Mouse (Mus musculus): ENCODE measurements at regions not wholly inside any gene's neighbourhood (a gene's known extent, or its start where the extent isn't known, plus 50 kb on each side); places are given as distances from the start of the nearest gene placed in this dataset.

DNA sequence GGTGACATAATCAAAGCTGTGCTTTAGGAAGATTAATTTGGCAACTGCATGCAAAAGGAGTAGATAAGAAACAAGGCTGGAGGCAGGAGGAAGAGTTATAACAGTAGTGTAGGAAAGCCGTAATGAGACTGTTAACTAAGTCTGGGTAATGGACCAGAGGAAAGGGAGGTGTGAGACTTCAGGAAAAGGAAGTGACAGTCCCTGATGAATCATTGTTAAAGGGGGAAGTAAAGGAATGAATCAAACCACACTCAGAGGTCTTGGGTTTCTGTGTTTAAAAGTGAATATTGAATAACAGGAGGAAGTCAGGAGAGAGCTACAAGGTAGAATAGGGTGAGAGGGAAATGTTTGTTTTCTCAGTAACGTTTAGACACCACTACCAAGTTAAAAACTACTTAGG is 1175.9 kb downstream of the Diaph3 start:
- Histone ChIP-seq H3K27ac (ENCODE audit: low read length) (no peak overlapping the region), H3K4me1 (ENCODE audit: control insufficient read depth, insufficient read depth, low read length) (no peaks in the 10 kb centered on the region), H3K36me3 (ENCODE audit: control insufficient read depth, insufficient read depth, low read length) (no peaks in the 10 kb centered on the region), H3K4me3 (ENCODE audit: low read depth, low read length) (no peak overlapping the region), H3K9ac (replicated peaks; ENCODE audit: low read depth, low read length) (no peak overlapping the region), H3K4me2 (replicated peaks; ENCODE audit: low read depth, low read length) (no peak overlapping the region), H3K9me3 (ENCODE audit: control insufficient read depth, low read depth, low read length) (no peaks in the 10 kb centered on the region), H3K27me3 (ENCODE audit: control insufficient read depth, insufficient read depth, low read length) (no peaks in the 10 kb centered on the region)
- 45% methylated on average over 2 of the region's 2 CpGs for WGBS
- no peak for ATAC-seq (ENCODE audit: insufficient number of reproducible peaks, insufficient read depth, low FRiP score, low read depth)

DNA sequence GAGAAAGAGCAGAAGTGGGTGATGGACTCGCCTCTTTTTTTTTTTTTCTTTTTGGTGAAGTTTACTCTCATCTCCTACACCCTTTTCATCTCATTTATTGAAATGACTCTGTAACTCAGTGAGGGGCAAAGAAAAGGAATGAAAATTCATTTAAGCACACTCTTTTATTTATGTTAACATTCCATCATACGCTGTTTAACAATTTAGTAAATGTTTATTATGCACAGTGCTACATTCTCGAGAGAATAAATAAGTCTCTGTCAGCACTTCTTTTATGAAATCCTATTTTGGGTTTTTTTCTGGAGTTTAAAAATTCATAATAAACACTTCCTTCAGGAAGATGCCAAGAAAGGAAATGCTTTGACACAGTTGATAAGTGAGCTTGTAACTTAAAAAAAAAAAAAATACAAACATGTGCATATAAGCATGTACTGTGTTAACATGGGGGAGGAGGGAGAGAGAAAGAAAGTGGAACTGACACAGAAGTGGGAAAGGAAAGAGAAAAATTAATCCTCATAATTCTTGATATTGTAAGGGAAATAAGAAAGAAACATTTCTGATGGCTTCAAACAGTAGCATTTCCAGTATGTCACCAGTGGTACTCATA is 1195.2 kb downstream of the Diaph3 start:
- Histone ChIP-seq H3K4me2 (replicated peaks; ENCODE audit: low read depth, low read length) (no peak overlapping the region), H3K27me3 (ENCODE audit: control insufficient read depth, insufficient read depth, low read length) (no peaks in the 10 kb centered on the region), H3K4me1 (ENCODE audit: control insufficient read depth, insufficient read depth, low read length) (no peaks in the 10 kb centered on the region), H3K4me3 (ENCODE audit: low read depth, low read length) (no peak overlapping the region), H3K36me3 (ENCODE audit: control insufficient read depth, insufficient read depth, low read length) (no peaks in the 10 kb centered on the region), H3K27ac (ENCODE audit: low read length) (no peak overlapping the region), H3K9me3 (ENCODE audit: control insufficient read depth, low read depth, low read length) (no peaks in the 10 kb centered on the region), H3K9ac (replicated peaks; ENCODE audit: low read depth, low read length) (no peak overlapping the region)
- ATAC-seq (ENCODE audit: insufficient number of reproducible peaks, insufficient read depth, low FRiP score, low read depth): no peak
- 36% methylated on average over 3 of the region's 3 CpGs for WGBS

DNA sequence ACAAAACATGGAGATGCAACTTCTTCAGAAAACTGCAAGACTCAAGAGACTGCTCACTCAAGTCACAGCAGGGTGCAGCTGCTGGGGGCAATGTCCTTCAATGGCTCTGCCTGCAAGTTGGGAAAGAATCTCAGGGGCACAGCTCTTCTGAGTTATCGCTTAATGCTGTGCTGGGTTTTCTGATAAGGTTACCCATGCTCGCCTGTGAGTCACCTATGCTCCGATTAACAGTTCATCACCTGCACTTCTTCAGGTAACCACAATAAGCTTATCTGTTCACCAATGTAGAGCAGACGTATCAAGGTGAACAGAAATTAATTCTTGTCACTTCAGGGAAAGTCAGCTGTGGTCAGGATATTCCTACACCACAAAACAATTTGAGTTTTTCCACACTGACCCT is 1198.2 kb downstream of the Diaph3 start:
- ATAC-seq (ENCODE audit: insufficient number of reproducible peaks, insufficient read depth, low FRiP score, low read depth): no peak
- H3K4me1 ChIP-seq (ENCODE audit: control insufficient read depth, insufficient read depth, low read length): no peaks in the 10 kb centered on the region
- no peak overlapping the region for H3K4me2 ChIP-seq (replicated peaks; ENCODE audit: low read depth, low read length)
- H3K27me3 ChIP-seq (ENCODE audit: control insufficient read depth, insufficient read depth, low read length): no peaks in the 10 kb centered on the region
- H3K9ac ChIP-seq (replicated peaks; ENCODE audit: low read depth, low read length): no peak overlapping the region
- H3K27ac ChIP-seq (ENCODE audit: low read length): no peak overlapping the region
- H3K9me3 ChIP-seq (ENCODE audit: control insufficient read depth, low read depth, low read length): no peaks in the 10 kb centered on the region
- WGBS: 67% methylated on average over 4 of the region's 4 CpGs
- no peak overlapping the region for H3K4me3 ChIP-seq (ENCODE audit: low read depth, low read length)
- H3K36me3 ChIP-seq (ENCODE audit: control insufficient read depth, insufficient read depth, low read length): no peaks in the 10 kb centered on the region

DNA sequence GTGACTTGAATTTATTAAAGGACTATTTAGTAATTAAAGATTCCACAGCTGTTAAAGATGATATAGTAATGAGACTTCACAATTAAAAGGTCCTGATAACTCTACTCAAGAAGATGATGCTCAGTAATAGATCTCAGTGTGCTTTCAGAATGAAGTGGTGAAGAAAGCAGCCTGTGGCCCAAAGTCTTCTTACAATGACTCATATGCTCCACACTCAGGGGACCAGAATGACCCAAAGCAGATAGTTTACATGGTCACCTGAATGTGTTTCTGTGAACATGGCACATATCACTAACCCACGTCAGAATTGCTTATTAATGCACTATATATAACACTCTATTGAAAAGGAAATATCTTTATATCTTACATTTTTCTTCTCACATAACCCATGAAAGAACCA is 1200.5 kb downstream of the Diaph3 start:
- WGBS: 73% methylated on average over 1 of the region's 1 CpGs
- H3K27me3 ChIP-seq (ENCODE audit: control insufficient read depth, insufficient read depth, low read length): no peaks in the 10 kb centered on the region
- no peak for ATAC-seq (ENCODE audit: insufficient number of reproducible peaks, insufficient read depth, low FRiP score, low read depth)
- no peaks in the 10 kb centered on the region for H3K4me1 ChIP-seq (ENCODE audit: control insufficient read depth, insufficient read depth, low read length)
- no peak overlapping the region for H3K27ac ChIP-seq (ENCODE audit: low read length)
- no peak overlapping the region for H3K4me2 ChIP-seq (replicated peaks; ENCODE audit: low read depth, low read length)
- no peaks in the 10 kb centered on the region for H3K9me3 ChIP-seq (ENCODE audit: control insufficient read depth, low read depth, low read length)
- H3K9ac ChIP-seq (replicated peaks; ENCODE audit: low read depth, low read length): no peak overlapping the region
- H3K36me3 ChIP-seq (ENCODE audit: control insufficient read depth, insufficient read depth, low read length): no peaks in the 10 kb centered on the region
- no peak overlapping the region for H3K4me3 ChIP-seq (ENCODE audit: low read depth, low read length)

DNA sequence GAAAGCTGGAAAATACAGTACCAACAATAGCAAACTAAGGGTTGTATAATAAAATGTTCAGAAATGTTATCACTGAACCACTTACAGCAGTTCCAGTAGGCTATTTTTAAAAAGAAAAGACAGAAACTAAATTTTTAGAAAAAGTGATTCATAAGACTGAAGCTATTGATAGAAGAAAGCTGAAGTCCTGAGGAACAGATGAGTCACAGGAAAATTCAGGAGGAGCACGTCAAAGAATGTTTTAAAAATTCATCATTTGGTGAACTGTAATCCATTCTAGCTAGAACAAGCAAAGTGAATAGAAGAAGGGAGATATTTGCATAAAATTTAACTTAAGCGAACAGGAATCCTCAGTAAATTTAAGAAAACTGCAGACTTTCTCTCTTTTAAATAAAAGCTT is 1205.9 kb downstream of the Diaph3 start:
- ATAC-seq (ENCODE audit: insufficient number of reproducible peaks, insufficient read depth, low FRiP score, low read depth): no peak
- no peak overlapping the region for H3K4me3 ChIP-seq (ENCODE audit: low read depth, low read length)
- no peaks in the 10 kb centered on the region for H3K36me3 ChIP-seq (ENCODE audit: control insufficient read depth, insufficient read depth, low read length)

DNA sequence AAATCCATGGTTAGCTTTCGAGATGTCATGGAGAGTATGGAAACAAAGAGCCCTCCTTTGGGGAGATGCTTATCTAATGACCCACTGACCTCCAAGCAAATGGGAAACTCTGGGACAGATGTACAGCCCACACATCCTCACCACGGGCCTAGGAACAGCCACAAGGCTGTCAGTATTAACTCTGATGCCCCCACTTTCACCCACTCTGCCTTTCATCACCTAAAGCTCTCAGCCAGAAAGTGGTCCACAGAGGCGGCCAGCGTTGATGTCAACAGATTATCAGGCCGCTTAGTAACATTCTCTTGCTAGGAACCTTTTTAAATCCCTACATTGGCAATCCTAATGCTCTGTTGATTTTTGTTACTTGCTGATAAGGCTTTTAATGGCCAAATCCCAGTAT is 1210.6 kb downstream of the Diaph3 start:
- 0 out of 2 replicates have a peak, but pooled peaks have one; percentile 33 for ATAC-seq (ENCODE audit: insufficient number of reproducible peaks, insufficient read depth, low FRiP score, low read depth)
- no peaks in the 10 kb centered on the region for H3K9me3 ChIP-seq (ENCODE audit: control insufficient read depth, low read depth, low read length)
- H3K4me3 ChIP-seq (ENCODE audit: low read depth, low read length): no peak overlapping the region
- H3K27ac ChIP-seq (ENCODE audit: low read length): no peak overlapping the region
- no peak overlapping the region for H3K9ac ChIP-seq (replicated peaks; ENCODE audit: low read depth, low read length)
- no peak overlapping the region for H3K4me2 ChIP-seq (replicated peaks; ENCODE audit: low read depth, low read length)
- H3K36me3 ChIP-seq (ENCODE audit: control insufficient read depth, insufficient read depth, low read length): no peaks in the 10 kb centered on the region
- no peaks in the 10 kb centered on the region for H3K4me1 ChIP-seq (ENCODE audit: control insufficient read depth, insufficient read depth, low read length)
- 36% methylated on average over 5 of the region's 5 CpGs for WGBS
- H3K27me3 ChIP-seq (ENCODE audit: control insufficient read depth, insufficient read depth, low read length): no peaks in the 10 kb centered on the region

More for the DNA sequence above, 1205.9 kb downstream of the Diaph3 start:
- WGBS: 76% methylated on average over 2 of the region's 2 CpGs
- no peak overlapping the region for H3K9ac ChIP-seq (replicated peaks; ENCODE audit: low read depth, low read length)
- no peak overlapping the region for H3K4me2 ChIP-seq (replicated peaks; ENCODE audit: low read depth, low read length)
- H3K4me1 ChIP-seq (ENCODE audit: control insufficient read depth, insufficient read depth, low read length): no peaks in the 10 kb centered on the region
- H3K9me3 ChIP-seq (ENCODE audit: control insufficient read depth, low read depth, low read length): no peaks in the 10 kb centered on the region
- H3K27me3 ChIP-seq (ENCODE audit: control insufficient read depth, insufficient read depth, low read length): no peaks in the 10 kb centered on the region
- no peak overlapping the region for H3K27ac ChIP-seq (ENCODE audit: low read length)

DNA sequence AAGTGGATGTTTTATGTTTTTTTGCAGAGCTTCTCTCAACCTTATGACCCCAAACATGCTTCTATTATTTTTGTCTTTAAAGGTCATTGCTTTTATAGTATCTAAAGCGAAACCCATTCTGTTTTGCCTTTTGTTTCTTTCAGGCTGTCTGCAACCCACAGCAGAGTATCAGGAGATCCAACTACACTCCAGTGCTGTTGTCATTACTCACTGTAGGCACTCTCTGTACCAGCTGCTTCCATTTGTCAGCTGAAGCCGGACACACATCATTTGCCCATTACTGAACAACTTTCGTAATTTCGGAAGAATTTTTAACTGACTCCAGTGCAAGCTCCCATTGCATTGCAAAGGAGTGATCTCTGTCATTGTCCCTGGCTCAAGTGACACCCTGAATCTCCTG is 1222.1 kb downstream of the Diaph3 start:
- Histone ChIP-seq H3K27ac (ENCODE audit: low read length) (no peak overlapping the region), H3K9ac (replicated peaks; ENCODE audit: low read depth, low read length) (no peak overlapping the region), H3K36me3 (ENCODE audit: control insufficient read depth, insufficient read depth, low read length) (no peaks in the 10 kb centered on the region), H3K4me2 (replicated peaks; ENCODE audit: low read depth, low read length) (no peak overlapping the region), H3K9me3 (ENCODE audit: control insufficient read depth, low read depth, low read length) (no peaks in the 10 kb centered on the region), H3K4me1 (ENCODE audit: control insufficient read depth, insufficient read depth, low read length) (no peaks in the 10 kb centered on the region), H3K27me3 (ENCODE audit: control insufficient read depth, insufficient read depth, low read length) (no peaks in the 10 kb centered on the region), H3K4me3 (ENCODE audit: low read depth, low read length) (no peak overlapping the region)
- 89% methylated on average over 4 of the region's 4 CpGs for WGBS
- ATAC-seq (ENCODE audit: insufficient number of reproducible peaks, insufficient read depth, low FRiP score, low read depth): no peak

DNA sequence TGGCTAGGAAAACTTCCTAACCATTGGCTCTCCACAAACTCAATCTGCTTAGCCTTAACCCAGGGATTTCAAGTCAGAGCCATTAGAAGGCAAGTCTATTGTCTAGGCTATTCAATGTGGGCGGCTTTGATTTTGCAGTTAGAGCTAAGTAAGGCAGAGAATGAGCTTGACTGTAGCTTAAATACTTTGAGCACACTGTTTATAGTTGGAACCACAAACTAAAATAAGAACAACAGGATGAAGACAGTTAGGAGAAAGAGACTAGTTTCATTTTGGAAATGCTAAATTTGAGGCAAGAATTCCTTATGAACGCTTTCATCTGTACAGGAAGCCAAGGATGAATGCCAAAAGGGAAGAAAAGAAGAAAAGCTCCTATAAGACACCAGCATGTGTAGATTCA is 1225.3 kb downstream of the Diaph3 start:
- Histone ChIP-seq H3K4me2 (replicated peaks; ENCODE audit: low read depth, low read length) (no peak overlapping the region), H3K9ac (replicated peaks; ENCODE audit: low read depth, low read length) (no peak overlapping the region), H3K9me3 (ENCODE audit: control insufficient read depth, low read depth, low read length) (no peaks in the 10 kb centered on the region), H3K4me1 (ENCODE audit: control insufficient read depth, insufficient read depth, low read length) (no peaks in the 10 kb centered on the region), H3K27me3 (ENCODE audit: control insufficient read depth, insufficient read depth, low read length) (no peaks in the 10 kb centered on the region), H3K4me3 (ENCODE audit: low read depth, low read length) (no peak overlapping the region), H3K27ac (ENCODE audit: low read length) (no peak overlapping the region), H3K36me3 (ENCODE audit: control insufficient read depth, insufficient read depth, low read length) (no peaks in the 10 kb centered on the region)
- WGBS: 83% methylated on average over 2 of the region's 2 CpGs
- ATAC-seq (ENCODE audit: insufficient number of reproducible peaks, insufficient read depth, low FRiP score, low read depth): no peak

DNA sequence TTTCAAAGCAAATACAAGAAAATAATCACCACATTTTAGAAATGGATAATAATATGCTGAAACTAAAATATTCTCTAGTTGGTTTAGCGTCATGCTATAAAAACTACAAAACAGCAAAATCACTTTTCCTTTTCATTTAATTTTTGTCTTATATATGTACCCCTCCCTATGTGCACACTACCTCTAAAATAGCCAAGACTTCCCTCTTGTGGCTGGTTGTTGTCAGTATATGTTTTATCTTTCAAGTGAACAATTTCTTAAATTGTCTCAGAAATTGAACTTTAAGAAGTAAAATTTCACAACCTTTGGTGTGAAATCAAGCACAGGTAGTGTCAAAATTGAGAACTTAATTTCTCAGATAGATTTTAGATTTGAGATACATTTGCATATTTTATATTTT is 1243.1 kb downstream of the Diaph3 start:
- no peaks in the 10 kb centered on the region for H3K4me1 ChIP-seq (ENCODE audit: control insufficient read depth, insufficient read depth, low read length)
- H3K4me3 ChIP-seq (ENCODE audit: low read depth, low read length): no peak overlapping the region
- H3K4me2 ChIP-seq (replicated peaks; ENCODE audit: low read depth, low read length): no peak overlapping the region
- no peaks in the 10 kb centered on the region for H3K36me3 ChIP-seq (ENCODE audit: control insufficient read depth, insufficient read depth, low read length)
- H3K9me3 ChIP-seq (ENCODE audit: control insufficient read depth, low read depth, low read length): no peaks in the 10 kb centered on the region
- H3K27me3 ChIP-seq (ENCODE audit: control insufficient read depth, insufficient read depth, low read length): no peaks in the 10 kb centered on the region
- WGBS: 83% methylated on average over 1 of the region's 1 CpGs
- no peak overlapping the region for H3K27ac ChIP-seq (ENCODE audit: low read length)
- ATAC-seq (ENCODE audit: insufficient number of reproducible peaks, insufficient read depth, low FRiP score, low read depth): no peak
- no peak overlapping the region for H3K9ac ChIP-seq (replicated peaks; ENCODE audit: low read depth, low read length)

Data from stomach, embryonic 14.5 days (tissue).